Mouse (Mus musculus): ENCODE data around the gene Cavin2. TPM values are rescaled to one million over a fixed set of nuclear protein-coding genes. Genes with fewer than 3 reads are reported as not detected.

The Cavin2 gene
- total and polyA plus RNA-seq, 2 experiments from 2014 or later = 8.5 to 9.5 TPM

DNA sequence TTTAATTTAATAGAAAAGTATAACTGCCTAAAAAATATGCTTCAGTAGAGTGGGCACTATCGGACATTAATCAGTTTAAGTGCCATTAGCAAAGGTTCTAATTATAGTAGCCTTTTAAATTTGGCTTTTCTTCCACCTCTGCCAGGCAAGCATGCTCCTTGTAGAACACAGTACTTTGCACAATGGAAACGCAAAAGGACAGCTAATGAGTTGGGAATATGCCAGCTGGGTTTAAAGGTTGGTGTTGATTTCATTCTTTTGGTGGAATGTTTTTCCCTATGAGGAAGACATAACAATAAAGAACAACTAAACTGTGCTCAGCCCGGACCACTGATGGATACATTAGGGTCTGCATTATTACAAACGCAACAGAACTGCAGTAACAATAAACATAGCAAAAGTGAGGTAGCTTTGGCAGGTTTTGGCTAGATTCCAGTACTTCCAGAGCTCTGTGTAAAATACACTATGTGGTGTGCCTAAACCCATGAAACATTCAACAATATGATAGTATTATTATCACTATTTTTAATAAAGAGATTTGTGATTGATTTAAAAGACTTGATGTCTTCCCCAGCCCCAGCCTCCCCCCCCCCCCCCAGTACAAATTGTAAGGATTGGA lies 16.2 kb upstream of the Cavin2 start:
- H3K4me2 ChIP-seq (ENCODE audit: low read depth, low read length) = no peak overlapping the region
- DNase-seq (ENCODE audit: low spot score) (peak; percentile 20), ATAC-seq (no peak)
- no peaks in the 10 kb centered on the region; the same call in 1 of the 2 replicates for H3K4me1 ChIP-seq (ENCODE audit: insufficient read depth, low read length)
- no peaks in the 10 kb centered on the region for H3K27me3 ChIP-seq (ENCODE audit: insufficient read depth, low read length)
- H3K9me3 ChIP-seq (ENCODE audit: low read length) = no peaks in the 10 kb centered on the region
- H3K36me3 ChIP-seq (ENCODE audit: insufficient read depth, low read length) = no peaks in the 10 kb centered on the region
- TF ChIP-seq CTCF (IDR thresholded peaks at IDR 0.05; ENCODE audit: low read depth) = no peak
- 38% methylated on average over 4 of the region's 4 CpGs for WGBS
- no peak overlapping the region for H3K9ac ChIP-seq (replicated peaks; ENCODE audit: low read length)
- no peak overlapping the region for H3K27ac ChIP-seq
- no peak overlapping the region for H3K4me3 ChIP-seq (ENCODE audit: low read length)

GRCm38 (mm10) chr1:51277879-51278567 lies 10.9 kb upstream of the Cavin2 start:
- Histone ChIP-seq H3K27me3 (ENCODE audit: insufficient read depth, low read length) (no peaks in the 10 kb centered on the region), H3K4me1 (ENCODE audit: insufficient read depth, low read length) (no peaks in the 10 kb centered on the region), H3K9ac (replicated peaks; ENCODE audit: low read length) (no peak overlapping the region), H3K9me3 (ENCODE audit: low read length) (no peaks in the 10 kb centered on the region), H3K27ac (no peak overlapping the region), H3K4me2 (ENCODE audit: low read depth, low read length) (no peak overlapping the region), H3K4me3 (ENCODE audit: low read length) (no peak overlapping the region), H3K36me3 (ENCODE audit: insufficient read depth, low read length) (no peaks in the 10 kb centered on the region)
- DNase-seq (ENCODE audit: low spot score) = no peak
- no peak for TF ChIP-seq CTCF (IDR thresholded peaks at IDR 0.05; ENCODE audit: low read depth)
- 90% methylated on average over 2 of the region's 2 CpGs for WGBS
- no peak for ATAC-seq

DNA sequence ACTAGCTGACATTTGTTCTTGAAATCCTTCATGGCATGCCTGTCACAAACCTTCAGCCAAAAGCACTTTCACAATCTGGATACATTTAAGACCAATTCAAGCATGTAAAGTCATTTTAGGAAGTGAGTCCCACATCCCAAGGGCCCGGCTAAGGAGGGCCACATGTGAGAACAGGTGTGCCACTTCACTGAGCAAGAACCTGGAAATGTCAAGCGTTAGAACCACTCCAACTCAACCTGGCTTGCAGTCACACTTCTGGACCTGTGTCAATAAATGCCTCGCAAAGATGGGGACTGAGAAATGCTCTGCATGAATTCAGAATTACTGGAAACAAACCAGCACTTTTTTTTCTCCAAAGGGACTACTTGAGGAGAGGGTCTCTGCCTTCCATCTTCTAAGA lies 725 bp upstream of the Cavin2 start:
- WGBS = 62% methylated on average over 3 of the region's 3 CpGs
- ATAC-seq (no peak), DNase-seq (ENCODE audit: low spot score) (no peak)
- Histone ChIP-seq H3K27ac (no peak overlapping the region), H3K4me2 (ENCODE audit: low read depth, low read length) (peak overlapping the region; percentile 34; the same call in 1 of the 2 replicates), H3K9ac (replicated peaks; ENCODE audit: low read length) (no peak overlapping the region), H3K36me3 (ENCODE audit: insufficient read depth, low read length) (no peaks in the 10 kb centered on the region), H3K9me3 (ENCODE audit: low read length) (no peaks in the 10 kb centered on the region), H3K4me3 (ENCODE audit: low read length) (no peak overlapping the region), H3K4me1 (ENCODE audit: insufficient read depth, low read length) (no peaks in the 10 kb centered on the region; the same call in 1 of the 2 replicates), H3K27me3 (ENCODE audit: insufficient read depth, low read length) (no peaks in the 10 kb centered on the region)
- TF ChIP-seq CTCF (IDR thresholded peaks at IDR 0.05; ENCODE audit: low read depth) = no peak

DNA sequence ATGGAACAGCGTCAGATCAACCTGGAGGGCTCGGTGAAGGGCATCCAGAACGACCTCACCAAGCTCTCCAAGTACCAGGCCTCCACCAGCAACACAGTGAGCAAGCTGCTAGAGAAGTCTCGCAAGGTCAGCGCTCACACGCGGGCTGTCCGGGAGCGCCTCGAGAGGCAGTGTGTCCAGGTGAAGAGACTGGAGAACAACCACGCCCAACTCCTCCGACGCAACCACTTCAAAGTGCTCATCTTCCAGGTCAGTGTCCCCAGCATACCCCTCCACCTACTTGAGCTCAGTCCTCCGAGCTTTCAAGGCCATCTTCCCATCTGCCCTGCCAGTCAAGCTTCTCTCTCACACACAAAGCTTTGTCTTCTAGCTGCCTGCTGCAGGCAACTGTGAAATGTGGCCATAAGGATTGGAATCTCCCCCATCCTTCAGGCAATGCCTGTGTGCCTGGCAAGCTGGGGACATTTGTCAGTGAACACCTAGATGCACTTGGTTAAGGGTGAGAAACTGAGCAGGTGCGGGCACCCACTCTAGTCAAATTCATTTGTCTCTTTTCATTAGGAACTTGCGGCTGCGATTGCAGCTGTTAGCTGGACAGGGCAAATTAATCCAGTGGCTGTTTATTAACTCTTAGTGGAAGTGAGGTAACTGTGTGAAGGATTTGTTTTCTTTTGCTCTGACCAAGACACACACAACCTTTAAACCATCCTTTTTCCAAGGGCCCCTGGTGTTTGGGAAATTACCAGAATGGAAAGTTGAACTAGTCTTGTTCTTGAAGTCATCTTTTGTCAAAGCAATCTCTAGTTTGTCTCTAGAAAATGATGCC lies 907 bp downstream of the Cavin2 start:
- WGBS = 75% methylated on average over 17 of the region's 17 CpGs
- ATAC-seq (peak; percentile 36; the same call in 1 of the 2 replicates), DNase-seq (ENCODE audit: low spot score) (peak; percentile 16)
- Histone ChIP-seq H3K27me3 (ENCODE audit: insufficient read depth, low read length) (no peaks in the 10 kb centered on the region), H3K36me3 (ENCODE audit: insufficient read depth, low read length) (no peaks in the 10 kb centered on the region), H3K9ac (replicated peaks; ENCODE audit: low read length) (peak overlapping the region; percentile 33; the same call in 1 of the 2 replicates), H3K4me1 (ENCODE audit: insufficient read depth, low read length) (no peaks in the 10 kb centered on the region; the same call in 1 of the 2 replicates), H3K27ac (peak overlapping the region; percentile 66), H3K4me3 (ENCODE audit: low read length) (peak overlapping the region; percentile 8; the same call in 1 of the 2 replicates), H3K4me2 (ENCODE audit: low read depth, low read length) (peak overlapping the region; percentile 34), H3K9me3 (ENCODE audit: low read length) (no peaks in the 10 kb centered on the region)
- no peak for TF ChIP-seq CTCF (IDR thresholded peaks at IDR 0.05; ENCODE audit: low read depth)

GRCm38 (mm10) chr1:51290634-51291033 lies 1.7 kb downstream of the Cavin2 start:
- Histone ChIP-seq H3K4me3 (ENCODE audit: low read length) (peak overlapping the region; percentile 3; the same call in 1 of the 2 replicates), H3K4me1 (ENCODE audit: insufficient read depth, low read length) (no peaks in the 10 kb centered on the region; the same call in 1 of the 2 replicates), H3K27me3 (ENCODE audit: insufficient read depth, low read length) (no peaks in the 10 kb centered on the region), H3K27ac (no peak overlapping the region; the same call in 1 of the 2 replicates), H3K4me2 (ENCODE audit: low read depth, low read length) (peak overlapping the region; percentile 34; the same call in 1 of the 2 replicates), H3K9ac (replicated peaks; ENCODE audit: low read length) (no peak overlapping the region), H3K36me3 (ENCODE audit: insufficient read depth, low read length) (no peaks in the 10 kb centered on the region), H3K9me3 (ENCODE audit: low read length) (no peaks in the 10 kb centered on the region)
- ATAC-seq = peak; percentile 71
- TF ChIP-seq CTCF (IDR thresholded peaks at IDR 0.05; ENCODE audit: low read depth) = no peak
- peak; percentile 68 for DNase-seq (ENCODE audit: low spot score)
- WGBS = 23% methylated on average over 4 of the region's 4 CpGs

GRCm38 (mm10) chr1:51292348-51292747 lies 3.4 kb downstream of the Cavin2 start:
- 90% methylated on average over 4 of the region's 4 CpGs for WGBS
- no peaks in the 10 kb centered on the region for H3K9me3 ChIP-seq (ENCODE audit: low read length)
- no peaks in the 10 kb centered on the region; the same call in 1 of the 2 replicates for H3K4me1 ChIP-seq (ENCODE audit: insufficient read depth, low read length)
- no peaks in the 10 kb centered on the region for H3K27me3 ChIP-seq (ENCODE audit: insufficient read depth, low read length)
- ATAC-seq = no peak
- no peaks in the 10 kb centered on the region for H3K36me3 ChIP-seq (ENCODE audit: insufficient read depth, low read length)
- H3K4me3 ChIP-seq (ENCODE audit: low read length) = no peak overlapping the region
- no peak for TF ChIP-seq CTCF (IDR thresholded peaks at IDR 0.05; ENCODE audit: low read depth)
- H3K27ac ChIP-seq = no peak overlapping the region
- H3K9ac ChIP-seq (replicated peaks; ENCODE audit: low read length) = no peak overlapping the region
- DNase-seq (ENCODE audit: low spot score) = no peak
- H3K4me2 ChIP-seq (ENCODE audit: low read depth, low read length) = no peak overlapping the region

All from hindbrain, postnatal 0 days (tissue).